Mouse (Mus musculus) olfactory bulb, adult 2 months (tissue): Measurements from ENCODE around the gene Ntn1.

Experiments
- CTCF ChIP-seq: fragments of 200-500 bp; IDR thresholded peaks from 2 replicates; pipeline ENCODE4 v1.5.1; 2012; ENCODE audit warnings: low read depth, mild to moderate bottlenecking, low read length, moderate library complexity; ENCODE audit not compliant: insufficient read depth
- POLR2A ChIP-seq: fragments of 200-500 bp; IDR thresholded peaks from 2 replicates; pipeline ENCODE4 v1.6.1; 2012; ENCODE audit warnings: mild to moderate bottlenecking, low read depth, low read length, moderate library complexity; ENCODE audit not compliant: insufficient read depth

GRCm38 (mm10) chr11:68196566-68196965 is 204.1 kb downstream of the Ntn1 start:
- TF ChIP-seq POLR2A (no peak), CTCF (no peak)
